Mouse (Mus musculus): ENCODE measurements around the gene Tns1.

DNA sequence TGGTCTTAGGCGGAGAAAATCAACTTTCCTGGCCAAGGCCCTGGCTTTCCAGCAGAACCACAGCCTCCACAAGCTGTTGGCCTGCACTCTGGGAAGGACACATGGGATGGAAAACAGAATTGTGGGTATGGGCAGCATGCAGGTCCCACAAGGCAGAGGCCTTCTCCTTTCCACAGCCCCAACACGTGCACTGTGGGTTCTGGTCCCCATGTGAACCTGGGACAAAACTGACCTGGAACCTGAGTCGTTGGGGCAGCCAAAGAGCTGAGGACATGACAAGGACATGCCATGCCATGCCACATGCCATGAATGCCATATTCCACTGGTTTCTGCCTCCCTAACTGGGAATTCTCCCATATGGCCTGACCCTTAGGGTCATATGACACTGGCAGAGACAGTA lies 263.8 kb downstream of the Tns1 start:
- no peak for TF ChIP-seq CTCF (IDR thresholded peaks at IDR 0.05)
- no peak for TF ChIP-seq EP300 (IDR thresholded peaks at IDR 0.05; ENCODE audit: insufficient read depth, low read depth, low read length)
- TF ChIP-seq POLR2A (IDR thresholded peaks at IDR 0.05; ENCODE audit: insufficient read depth, low read depth, low read length): no peak

Data from heart, adult 2 months (tissue).